Mouse (Mus musculus) hindbrain, embryonic 14.5 days (tissue): ENCODE data around the gene Gm10271. TPM values are rescaled to one million over a fixed set of nuclear protein-coding genes. Genes with fewer than 3 reads are reported as not detected.

ENCODE experiments used
- ATAC-seq: fragments of 200-750 bp; cut with Nextera tagmentation; 2 replicates; pipeline ENCODE4 v1.8.0; 2017; ENCODE audit warnings: moderate number of reproducible peaks, mild to moderate bottlenecking, moderate TSS enrichment, moderate library complexity; ENCODE audit not compliant: low FRiP score
- DNase-seq: peaks from one replicate; pipeline ENCODE4 v3.0.0-alpha.2; 2015; ENCODE audit warnings: low spot score
- H3K27ac ChIP-seq: fragments of 300-500 bp; sonication (generic); 2 replicates; pipeline ENCODE4 v1.5.1; 2014; ENCODE audit warnings: mild to moderate bottlenecking, moderate library complexity
- H3K27me3 ChIP-seq: fragments of 300-500 bp; sonication (generic); 2 replicates; pipeline ENCODE4 v1.6.1; 2014; ENCODE audit warnings: mild to moderate bottlenecking, low read length, mixed read lengths; ENCODE audit not compliant: control insufficient read depth, insufficient read depth
- H3K36me3 ChIP-seq: fragments of 300-500 bp; sonication (generic); replicated peaks from 2 replicates; pipeline ENCODE4 v1.6.1; 2014; ENCODE audit not compliant: control insufficient read depth, insufficient read depth
- H3K4me1 ChIP-seq: fragments of 300-500 bp; sonication (generic); replicated peaks from 2 replicates; pipeline ENCODE4 v1.6.1; 2014; ENCODE audit warnings: antibody characterized with exemption, low read length, mixed read lengths; ENCODE audit not compliant: control insufficient read depth, insufficient read depth
- H3K4me2 ChIP-seq: fragments of 300-500 bp; sonication (generic); replicated peaks from 2 replicates; pipeline ENCODE4 v1.6.1; 2014; ENCODE audit warnings: mild to moderate bottlenecking, moderate library complexity
- H3K4me3 ChIP-seq: fragments of 300-500 bp; sonication (generic); replicated peaks from 2 replicates; pipeline ENCODE4 v1.5.1; 2014; ENCODE audit warnings: mild to moderate bottlenecking, low read length
- H3K9ac ChIP-seq: fragments of 300-500 bp; sonication (generic); 2 replicates; pipeline ENCODE4 v1.6.1; 2014
- H3K9me3 ChIP-seq: fragments of 300-500 bp; sonication (generic); 2 replicates; pipeline ENCODE4 v1.6.1; 2016; ENCODE audit warnings: low read length; ENCODE audit not compliant: control insufficient read depth
- WGBS: fragments of 180-500 bp; shearing (Covaris S2); extraction: QIAGEN DNeasy Blood & Tissue Kit; methylation state at CpG from one replicate; pipeline ENCODE4 v1.1.7; 2014; 5-methylcytosine and 5-hydroxymethylcytosine counted together
- polyA plus RNA-seq: library from polyadenylated mRNA; unstranded; fragments of >200 nt; fragmentation: Nextera tagmentation; extraction: Ambion mirVana; gene quantifications from 2 replicates; pipeline ENCODE4 v1.2.1, GENCODE M21; 2014

Gm10271 gene
- polyA plus RNA-seq, 1 experiment from 2014 or later = not detected

DNA sequence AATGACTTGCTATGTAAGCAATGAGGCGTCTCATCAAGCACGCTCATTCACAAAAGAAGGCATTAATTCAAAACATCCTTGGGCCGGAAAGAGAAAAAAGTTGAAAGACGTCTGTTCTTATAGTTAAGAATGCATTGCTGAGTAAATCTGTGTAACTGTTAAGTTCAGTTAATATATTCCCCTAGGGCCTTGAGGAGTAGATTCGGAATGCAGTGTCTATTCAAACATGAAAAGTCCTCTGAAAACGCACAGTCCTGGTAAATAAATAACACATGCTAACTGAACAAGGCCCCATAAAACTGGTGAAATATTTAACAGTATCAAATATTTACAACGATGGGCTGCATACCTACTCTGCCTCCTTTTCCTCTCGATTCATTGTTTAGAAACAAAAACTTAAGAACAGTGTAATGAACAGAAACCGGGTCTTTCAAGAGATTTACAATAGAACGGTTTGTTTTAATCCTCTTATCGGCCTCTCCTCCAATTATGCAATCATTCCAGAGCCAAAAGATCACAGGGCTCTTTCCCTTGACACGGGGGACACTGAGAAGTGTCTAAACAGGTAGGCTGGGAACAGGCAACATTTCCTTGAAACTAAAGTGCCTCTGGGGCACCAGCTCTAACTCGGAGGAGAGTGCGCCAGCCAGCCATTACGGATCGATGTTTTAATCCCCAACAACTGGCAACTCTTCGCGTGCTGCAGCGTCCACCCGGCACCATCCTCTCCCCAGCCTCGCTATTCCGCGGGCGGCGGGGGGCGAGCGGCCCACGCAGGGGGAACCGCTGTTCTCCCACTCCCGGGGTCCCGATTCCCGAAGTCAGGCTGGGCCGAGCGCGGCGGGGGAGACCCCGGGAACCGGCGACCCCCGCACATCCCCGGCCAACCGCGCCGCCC is 23.0 kb downstream of the Gm10271 start:
- WGBS = under 1% methylated on average over 42 of the region's 44 CpGs
- ATAC-seq (peak; percentile 23), DNase-seq (no peak)
- H3K36me3 ChIP-seq = no peaks in the 10 kb centered on the region
- peaks cover 4% of the 10 kb centered on the region; the same call in 1 of the 2 replicates for H3K9me3 ChIP-seq
- peak overlapping the region; percentile 77 for H3K4me2 ChIP-seq
- no peaks in the 10 kb centered on the region for H3K27me3 ChIP-seq
- peak overlapping the region; percentile 85 for H3K4me3 ChIP-seq
- H3K9ac ChIP-seq = peak overlapping the region; percentile 77
- H3K4me1 ChIP-seq = peaks cover 11% of the 10 kb centered on the region
- peak overlapping the region; percentile 85 for H3K27ac ChIP-seq

DNA sequence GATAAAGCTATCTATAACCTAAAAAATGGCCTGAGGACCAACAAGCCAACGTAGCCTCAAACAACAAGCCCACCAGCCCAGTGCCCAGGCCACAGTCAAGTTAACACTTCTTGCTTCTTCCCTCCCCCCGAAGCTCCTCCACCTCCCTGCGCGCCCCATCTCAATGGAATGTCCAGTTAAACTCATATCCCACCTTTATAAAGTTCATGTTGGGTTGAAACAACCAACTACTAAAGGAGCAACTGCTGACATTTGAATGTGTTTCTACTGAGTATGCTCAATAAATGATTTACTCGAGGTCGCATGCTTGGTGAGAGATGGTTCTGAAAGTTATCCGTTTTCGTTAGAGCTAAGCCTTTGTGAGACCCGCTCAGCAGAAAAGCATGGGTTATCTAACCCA is 24.0 kb downstream of the Gm10271 start:
- ATAC-seq (no peak), DNase-seq (no peak)
- Histone ChIP-seq H3K4me1 (peaks cover 11% of the 10 kb centered on the region), H3K4me2 (peak overlapping the region; percentile 77), H3K9me3 (peaks cover 4% of the 10 kb centered on the region; the same call in 1 of the 2 replicates), H3K9ac (no peak overlapping the region), H3K36me3 (no peaks in the 10 kb centered on the region), H3K27ac (no peak overlapping the region), H3K4me3 (peak overlapping the region; percentile 85), H3K27me3 (no peaks in the 10 kb centered on the region)
- 76% methylated on average over 9 of the region's 9 CpGs for WGBS

DNA sequence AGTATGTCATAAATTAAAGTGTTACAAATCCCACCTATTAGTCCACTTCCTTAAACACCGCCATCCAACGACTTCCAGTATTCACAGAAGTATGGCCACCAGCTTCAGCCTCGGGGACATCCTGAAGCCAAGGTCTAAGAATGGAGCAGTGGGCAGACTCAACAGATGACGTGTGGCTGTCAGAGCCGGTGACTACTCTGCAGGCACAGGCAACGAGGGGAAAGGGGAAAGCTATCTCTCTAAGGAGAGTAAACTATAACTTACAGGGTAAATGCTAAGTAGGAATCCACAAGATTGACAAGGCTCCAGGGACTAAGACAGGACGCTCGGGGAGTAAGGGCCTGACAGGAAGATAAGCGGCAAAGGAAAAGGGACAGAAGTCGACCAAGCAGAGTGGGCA is 27.5 kb downstream of the Gm10271 start:
- ATAC-seq (no peak), DNase-seq (no peak)
- WGBS = 70% methylated on average over 10 of the region's 10 CpGs
- Histone ChIP-seq H3K27ac (no peak overlapping the region), H3K9me3 (peaks cover 8% of the 10 kb centered on the region), H3K9ac (no peak overlapping the region), H3K4me1 (peaks cover 11% of the 10 kb centered on the region), H3K36me3 (peaks cover 7% of the 10 kb centered on the region; the same call in 1 of the 2 replicates), H3K4me3 (no peak overlapping the region), H3K4me2 (no peak overlapping the region), H3K27me3 (no peaks in the 10 kb centered on the region)

GRCm38 (mm10) chr10:116944144-116944543 is 28.3 kb downstream of the Gm10271 start:
- ATAC-seq (no peak), DNase-seq (no peak)
- Histone ChIP-seq H3K4me1 (peaks cover 9% of the 10 kb centered on the region), H3K27ac (no peak overlapping the region), H3K9ac (no peak overlapping the region), H3K4me3 (no peak overlapping the region), H3K9me3 (peaks cover 8% of the 10 kb centered on the region), H3K27me3 (no peaks in the 10 kb centered on the region), H3K36me3 (peaks cover 8% of the 10 kb centered on the region; the same call in 1 of the 2 replicates), H3K4me2 (no peak overlapping the region)
- 93% methylated on average over 3 of the region's 3 CpGs for WGBS

- Histone ChIP-seq H3K4me3 (no peak overlapping the region), H3K36me3 (peaks cover 19% of the 10 kb centered on the region), H3K9ac (no peak overlapping the region), H3K27me3 (no peaks in the 10 kb centered on the region), H3K9me3 (peaks cover 8% of the 10 kb centered on the region), H3K4me1 (no peaks in the 10 kb centered on the region), H3K4me2 (no peak overlapping the region), H3K27ac (no peak overlapping the region)
- DNase-seq (no peak), ATAC-seq (no peak)
- WGBS = 91% methylated on average over 6 of the region's 6 CpGs
Observed at GRCm38 (mm10) chr10:116943025-116943424, 29.4 kb downstream of the Gm10271 start.

- Histone ChIP-seq H3K4me3 (no peak overlapping the region), H3K4me1 (no peaks in the 10 kb centered on the region), H3K36me3 (peaks cover 33% of the 10 kb centered on the region), H3K9me3 (no peaks in the 10 kb centered on the region), H3K27ac (no peak overlapping the region), H3K27me3 (no peaks in the 10 kb centered on the region), H3K9ac (no peak overlapping the region), H3K4me2 (no peak overlapping the region)
- ATAC-seq (no peak), DNase-seq (no peak)
- WGBS = 72% methylated on average over 12 of the region's 12 CpGs
Observed at GRCm38 (mm10) chr10:116935028-116935427, 37.4 kb downstream of the Gm10271 start.

DNA sequence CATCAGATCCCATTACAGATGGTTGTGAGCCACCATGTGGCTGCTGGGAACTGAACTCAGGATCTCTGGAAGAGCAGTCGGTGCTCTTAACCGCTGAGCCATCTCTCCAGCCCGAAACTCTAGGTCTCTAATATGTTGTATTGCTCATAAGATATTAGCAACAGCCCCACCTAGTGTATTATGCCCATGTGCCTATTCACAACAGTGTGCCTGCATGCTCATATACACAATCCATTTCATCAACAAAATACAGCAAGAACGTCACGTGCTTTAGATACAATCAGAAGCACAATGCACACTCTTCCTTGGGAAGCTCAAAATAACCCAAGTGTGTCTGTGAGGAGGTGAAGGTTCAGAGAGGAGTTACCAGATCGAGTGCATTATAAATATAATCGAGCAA is 38.6 kb downstream of the Gm10271 start:
- H3K27ac ChIP-seq = no peak overlapping the region
- no peak overlapping the region for H3K4me2 ChIP-seq
- no peak overlapping the region for H3K9ac ChIP-seq
- 96% methylated on average over 7 of the region's 7 CpGs for WGBS
- H3K4me3 ChIP-seq = no peak overlapping the region
- H3K9me3 ChIP-seq = no peaks in the 10 kb centered on the region
- H3K4me1 ChIP-seq = no peaks in the 10 kb centered on the region
- H3K36me3 ChIP-seq = peaks cover 30% of the 10 kb centered on the region
- H3K27me3 ChIP-seq = no peaks in the 10 kb centered on the region
- ATAC-seq (no peak), DNase-seq (no peak)

DNA sequence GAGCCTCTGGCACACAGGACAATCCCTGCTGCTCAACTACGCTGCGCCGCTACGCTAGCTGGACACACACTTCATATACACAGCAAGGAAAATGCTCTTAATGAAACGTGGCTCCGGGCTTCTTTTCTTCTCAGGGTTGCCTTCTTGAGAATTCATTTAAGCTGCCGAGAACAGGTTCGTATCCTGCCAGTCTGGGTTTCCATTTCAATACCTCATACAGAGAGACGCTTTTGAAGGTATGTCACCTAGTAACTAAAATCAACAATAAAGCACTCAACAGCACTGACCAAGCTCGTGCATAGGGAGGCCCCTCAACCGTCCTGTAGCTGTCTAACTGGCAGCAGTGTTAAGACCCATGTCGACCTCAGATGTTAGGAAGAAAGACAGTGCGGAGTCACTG is 40.0 kb downstream of the Gm10271 start:
- DNase-seq (no peak), ATAC-seq (no peak)
- H3K4me3 ChIP-seq = no peak overlapping the region
- no peaks in the 10 kb centered on the region for H3K4me1 ChIP-seq
- H3K9me3 ChIP-seq = no peaks in the 10 kb centered on the region
- no peak overlapping the region for H3K27ac ChIP-seq
- peaks cover 20% of the 10 kb centered on the region for H3K36me3 ChIP-seq
- H3K27me3 ChIP-seq = no peaks in the 10 kb centered on the region
- no peak overlapping the region for H3K4me2 ChIP-seq
- 82% methylated on average over 13 of the region's 13 CpGs for WGBS
- no peak overlapping the region for H3K9ac ChIP-seq

GRCm38 (mm10) chr10:116931497-116932179 is 40.8 kb downstream of the Gm10271 start:
- DNase-seq (no peak), ATAC-seq (no peak)
- H3K9me3 ChIP-seq = no peaks in the 10 kb centered on the region
- WGBS = 90% methylated on average over 15 of the region's 15 CpGs
- no peaks in the 10 kb centered on the region for H3K4me1 ChIP-seq
- no peak overlapping the region for H3K4me3 ChIP-seq
- H3K27me3 ChIP-seq = no peaks in the 10 kb centered on the region
- H3K4me2 ChIP-seq = no peak overlapping the region
- H3K9ac ChIP-seq = no peak overlapping the region
- no peak overlapping the region for H3K27ac ChIP-seq
- peaks cover 20% of the 10 kb centered on the region for H3K36me3 ChIP-seq
